Mouse (Mus musculus) bone marrow macrophage, adult 2 months (primary cell): ENCODE data around the gene Slc25a10.

Experiments used
- CTCF ChIP-seq: IDR thresholded peaks from 2 replicates; pipeline ENCODE4 v1.5.1; 2012; ENCODE audit warnings: low read depth, mild to moderate bottlenecking, low read length, moderate library complexity
- POLR2A ChIP-seq: IDR thresholded peaks from 2 replicates; pipeline ENCODE4 v1.6.1; 2012; ENCODE audit warnings: mild to moderate bottlenecking, low read depth, low read length, borderline replicate concordance

GRCm38 (mm10) chr11:120483448-120483934 lies 8.1 kb upstream of the Slc25a10 start:
- TF ChIP-seq CTCF (no peak), POLR2A (no peak)
